In genomic region chr7:66466641-66467040, GRCm38 (mm10) we compare ENCODE assay signal across 17 mouse cellular contexts. TPM values are rescaled to one million over a fixed set of nuclear protein-coding genes. Genes with fewer than 3 reads are reported as not detected.
"Had no signal": no experiment of that assay in that cellular context is flagged by ENCODE, and none has a peak within 500 bp of the region (broad histone marks: within the 10 kb centered on the region; RNA-seq: fewer than 3 reads in every experiment).

No protein-coding gene starts in this region.

- H3K27ac ChIP-seq: liver, embryonic 14.5 days; midbrain, embryonic 10.5 days; midbrain, embryonic 12.5 days; neural tube, embryonic 12.5 days; stomach, embryonic 15.5 days; stomach, postnatal 0 days had no signal

- H3K9me3 ChIP-seq: midbrain, embryonic 10.5 days; stomach, embryonic 15.5 days had no signal

- H3K27me3 ChIP-seq: midbrain, embryonic 12.5 days; neural tube, embryonic 12.5 days; stomach, embryonic 15.5 days had no signal

- H3K4me1 ChIP-seq: midbrain, embryonic 10.5 days; midbrain, embryonic 12.5 days; neural tube, embryonic 12.5 days; stomach, embryonic 15.5 days had no signal

- H3K4me3 ChIP-seq: midbrain, embryonic 10.5 days; midbrain, embryonic 12.5 days; myocyte; neural tube, embryonic 12.5 days; stomach, embryonic 15.5 days had no signal

- DNase-seq: lung, adult 18-20 months; lung, embryonic 14.5 days; lung, postnatal 10 days; lung, postnatal 4 days; midbrain, embryonic 14.5 days; right cerebral cortex, postnatal 14 days; thymus, adult 2 months; thymus, postnatal 25 days; thymus, postnatal 4 days had no signal

- H3K36me3 ChIP-seq: midbrain, embryonic 10.5 days; midbrain, embryonic 12.5 days; neural tube, embryonic 12.5 days; stomach, embryonic 15.5 days had no signal

RNA-seq across cellular contexts. Expression of gene Aldh1a3, which starts 39.3 kb away (rescaled TPM):
- total RNA-seq: neutrophil, adult 5-6 weeks had no signal
